Mouse (Mus musculus) splenic B cell, adult 2 months (primary cell): ENCODE data around the gene Pdcd1lg2.
"Not testable (repeated sequence)": the region's sequence is repeated elsewhere in the genome, so short reads cannot be mapped to it uniquely, and the experiment has no call there.

Source experiments
- DNase-seq: peaks from one replicate; pipeline ENCODE4 v3.0.0-alpha.2; 2011; ENCODE audit warnings: low read depth, low spot score
- H3K27me3 ChIP-seq: 2 replicates; pipeline ENCODE4 v1.6.1; 2012; ENCODE audit warnings: mild to moderate bottlenecking, low read length, moderate library complexity, mixed read lengths; ENCODE audit not compliant: control insufficient read depth, poor library complexity, insufficient read depth, severe bottlenecking
- H3K36me3 ChIP-seq: 2 replicates; pipeline ENCODE4 v1.6.1; 2012; ENCODE audit warnings: mild to moderate bottlenecking, low read length, moderate library complexity, mixed read lengths; ENCODE audit not compliant: control insufficient read depth, poor library complexity, insufficient read depth, severe bottlenecking

Gene Pdcd1lg2

DNA sequence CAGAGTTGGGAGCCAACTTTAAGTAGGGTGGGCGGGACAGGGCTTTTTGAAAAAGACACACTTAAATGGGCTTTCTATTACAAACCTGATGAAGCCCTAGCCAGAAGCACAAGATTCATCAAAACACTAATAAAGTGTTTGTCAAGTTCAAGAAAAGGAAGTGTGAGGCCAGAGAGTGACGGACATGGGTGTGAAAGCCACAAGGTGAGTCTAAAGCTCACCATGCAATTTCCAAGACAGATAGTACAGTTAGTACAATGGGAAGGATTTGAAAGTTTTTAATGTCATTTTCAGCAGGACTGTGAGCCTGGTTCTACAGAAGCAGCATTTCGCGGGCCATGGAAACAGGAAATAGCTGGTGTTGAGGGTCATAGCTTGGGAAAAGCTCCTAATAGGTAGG is 10.9 kb upstream of the Pdcd1lg2 start:
- Histone ChIP-seq H3K27me3 (no peaks in the 10 kb centered on the region), H3K36me3 (no peaks in the 10 kb centered on the region)
- no peak for DNase-seq

DNA sequence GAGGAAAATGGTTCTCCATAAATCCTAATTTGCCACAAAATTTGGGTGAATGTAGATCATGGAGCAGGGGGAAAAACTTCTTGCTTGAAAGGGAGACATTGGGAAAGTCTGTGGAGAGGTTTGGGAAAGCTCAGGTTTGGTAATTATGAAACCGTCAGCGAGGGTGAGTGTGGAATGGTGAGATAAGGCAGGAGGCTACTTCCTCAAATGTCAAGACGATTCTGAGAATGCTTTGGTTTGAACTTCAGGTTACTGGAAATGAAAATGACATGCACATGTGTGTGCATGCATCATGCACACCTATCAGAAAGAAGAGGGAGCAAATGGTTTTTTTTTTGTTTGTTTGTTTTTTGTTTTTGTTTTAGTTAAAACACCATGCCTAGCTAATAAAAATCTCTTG is 10.3 kb upstream of the Pdcd1lg2 start:
- peak; percentile 29 for DNase-seq
- Histone ChIP-seq H3K36me3 (no peaks in the 10 kb centered on the region), H3K27me3 (no peaks in the 10 kb centered on the region)

DNA sequence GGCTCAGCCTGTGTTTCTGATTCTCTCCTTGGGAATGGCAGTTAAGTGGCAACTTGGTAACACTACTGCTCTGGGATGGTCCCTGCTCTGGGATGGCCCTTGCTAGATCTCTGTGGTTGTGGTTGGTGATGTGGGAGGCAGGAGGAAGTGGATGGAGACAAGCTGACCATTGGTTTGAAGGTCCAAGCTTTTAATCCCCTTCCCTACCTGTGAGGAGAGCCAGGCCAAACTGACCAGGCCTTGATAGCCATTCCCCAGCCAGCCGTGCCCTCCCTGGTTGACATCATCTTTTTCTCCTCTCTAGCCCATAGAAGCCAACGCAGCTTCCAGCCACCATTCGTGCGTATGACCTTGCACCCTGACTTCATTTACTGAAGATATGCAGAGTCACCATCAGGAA is 8.1 kb upstream of the Pdcd1lg2 start:
- H3K36me3 ChIP-seq, result no peaks in the 10 kb centered on the region
- no peak for DNase-seq
- H3K27me3 ChIP-seq, result no peaks in the 10 kb centered on the region

DNA sequence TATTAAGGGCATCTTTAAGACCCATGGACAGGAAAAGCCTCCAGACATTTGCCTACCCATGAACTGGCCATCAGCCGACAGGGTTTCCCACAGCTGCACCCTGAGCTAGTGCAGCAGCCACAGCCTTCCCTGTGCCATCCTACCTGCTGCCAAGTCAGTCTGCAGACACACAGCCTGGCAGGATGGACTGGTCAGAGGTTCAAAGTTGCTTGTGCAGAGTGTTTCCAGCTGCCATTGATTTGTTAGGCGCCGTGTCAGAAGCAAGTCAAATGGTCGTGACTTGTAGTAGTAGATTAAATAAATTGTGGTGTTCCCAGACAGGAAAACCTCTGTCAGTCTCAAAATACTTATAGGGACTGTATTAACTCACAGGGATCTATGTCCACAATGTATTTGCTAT is 7.5 kb upstream of the Pdcd1lg2 start:
- no peak for DNase-seq
- H3K27me3 ChIP-seq, result no peaks in the 10 kb centered on the region

DNA sequence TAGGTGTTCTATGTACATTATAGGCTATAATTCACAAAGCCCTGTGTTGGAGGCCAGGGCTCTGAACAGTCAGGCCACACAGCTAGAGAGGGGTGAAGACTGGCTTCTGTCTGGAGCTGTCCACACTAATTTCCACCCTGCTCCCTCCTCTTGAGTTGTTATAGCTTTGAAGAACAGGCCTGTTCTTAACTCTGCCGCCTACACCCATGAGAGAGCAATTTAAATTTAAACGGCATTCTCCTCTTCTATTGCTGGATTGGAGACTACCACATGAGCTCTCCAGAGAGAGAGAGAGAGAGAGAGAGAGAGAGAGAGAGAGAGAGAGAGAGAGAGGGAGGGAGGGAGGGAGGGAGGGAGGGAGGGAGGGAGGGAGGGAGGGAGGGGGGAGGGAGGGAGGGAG is 5.3 kb upstream of the Pdcd1lg2 start:
- no peaks in the 10 kb centered on the region for H3K27me3 ChIP-seq
- H3K36me3 ChIP-seq, result no peaks in the 10 kb centered on the region
- DNase-seq, result no peak

More for the DNA sequence above, 7.5 kb upstream of the Pdcd1lg2 start:
- H3K36me3 ChIP-seq, result no peaks in the 10 kb centered on the region

DNA sequence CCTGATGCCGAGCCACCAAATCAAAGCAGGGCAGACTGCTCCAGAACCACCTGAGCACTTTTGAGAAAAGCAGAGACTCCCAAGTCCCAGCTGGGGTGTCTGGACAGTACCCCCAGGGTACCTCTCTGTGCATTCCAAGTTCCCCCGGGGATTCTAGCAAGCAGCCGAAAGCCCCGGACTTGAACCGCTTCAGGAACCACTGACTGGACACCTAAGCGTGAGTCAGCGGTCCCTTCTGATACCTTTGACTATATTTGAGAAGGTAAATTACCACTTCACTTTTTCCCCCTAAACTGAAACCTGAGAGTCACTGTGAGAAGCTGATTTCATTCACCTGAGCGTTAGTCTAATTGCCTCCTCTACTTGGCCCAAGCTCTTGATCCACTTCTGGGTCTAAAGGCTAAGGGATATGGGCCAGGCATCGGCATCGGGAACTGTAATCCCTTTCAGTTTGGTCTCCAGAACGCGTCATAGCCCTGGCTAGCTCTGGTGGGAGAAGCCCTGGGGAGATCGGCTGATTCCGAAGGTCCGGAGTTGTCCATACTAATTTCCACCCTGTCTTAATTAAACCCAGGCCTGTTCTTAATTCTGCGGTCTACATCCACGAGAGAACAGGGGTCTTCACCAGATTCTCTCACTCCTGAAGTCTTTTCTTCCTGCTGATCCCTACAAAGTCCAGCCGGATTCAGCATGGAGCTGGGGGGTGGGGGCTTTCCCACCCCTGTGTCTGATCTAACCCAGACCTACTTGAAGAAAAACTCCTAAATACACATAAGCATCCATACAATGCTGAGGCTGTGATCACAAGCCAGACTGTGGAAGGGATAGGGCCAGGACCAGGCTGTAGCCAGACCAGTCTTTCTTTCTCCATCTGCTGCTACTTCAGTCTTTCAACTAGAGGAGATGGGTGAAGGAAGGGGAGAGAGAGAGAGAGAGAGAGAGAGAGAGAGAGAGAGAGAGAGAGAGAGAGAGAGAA is 4.4 kb upstream of the Pdcd1lg2 start:
- Histone ChIP-seq H3K27me3 (no peaks in the 10 kb centered on the region), H3K36me3 (no peaks in the 10 kb centered on the region)
- no peak for DNase-seq

DNA sequence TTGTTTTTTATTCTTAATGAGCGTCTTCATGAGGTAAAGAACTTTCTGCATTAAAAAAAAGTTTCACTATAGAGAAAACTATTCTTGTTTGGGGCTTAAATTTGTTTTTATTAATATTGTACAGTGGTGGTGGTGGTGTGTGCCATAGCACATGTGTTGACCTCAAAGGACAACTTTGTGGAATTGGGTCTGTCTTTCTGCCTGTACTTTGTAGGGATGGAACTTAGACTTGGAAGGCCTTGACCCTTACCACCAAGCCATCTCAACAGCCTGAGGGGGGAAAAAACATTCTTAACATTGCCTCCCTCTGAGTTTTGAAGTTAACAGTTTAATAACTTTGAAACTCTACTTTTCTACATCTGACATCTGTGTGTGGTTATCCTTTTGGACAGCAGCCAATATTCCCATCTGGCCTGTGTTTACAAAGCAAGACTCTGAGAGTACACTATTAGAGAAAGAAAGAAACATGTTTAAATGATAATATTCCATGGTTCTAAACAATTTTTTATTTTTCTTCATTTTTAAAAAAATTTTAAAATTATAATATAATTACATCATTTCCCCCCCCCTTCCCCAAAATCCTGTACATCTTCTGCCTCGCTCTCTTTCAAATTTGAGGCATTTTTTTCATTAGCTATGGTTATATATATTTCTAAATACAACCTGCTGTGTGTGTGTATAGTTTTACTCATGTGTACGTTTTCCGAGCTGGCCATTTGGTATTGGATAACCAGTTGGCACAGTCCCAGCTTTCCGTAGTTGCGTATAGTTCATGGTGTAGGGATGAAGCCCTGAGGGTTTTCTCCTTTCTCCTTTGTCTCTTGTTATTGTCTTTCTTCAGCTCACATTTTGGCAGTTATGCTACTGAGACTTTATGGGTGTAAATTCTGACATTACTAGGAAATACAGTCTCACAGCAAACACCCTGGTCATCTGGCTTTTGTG is 2.0 kb downstream of the Pdcd1lg2 start:
- DNase-seq, result no peak
- H3K36me3 ChIP-seq, result no peaks in the 10 kb centered on the region
- no peaks in the 10 kb centered on the region for H3K27me3 ChIP-seq

DNA sequence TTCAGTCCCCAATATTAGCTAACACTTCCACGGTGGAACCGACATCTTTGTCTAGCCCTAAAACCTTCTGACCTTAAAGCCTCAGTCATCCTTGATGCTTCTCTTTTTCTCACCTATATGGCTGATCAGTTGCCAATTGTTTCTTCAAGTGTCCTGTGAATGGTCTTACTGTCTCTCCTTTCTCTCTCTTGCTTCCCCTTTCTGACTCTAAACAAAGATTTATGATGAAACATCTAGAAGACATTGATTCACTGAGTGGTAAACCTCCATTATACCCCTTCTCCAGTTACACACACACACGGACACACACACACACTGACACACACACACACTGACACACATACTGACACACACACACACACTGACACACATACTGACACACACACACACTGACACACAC is 3.8 kb downstream of the Pdcd1lg2 start:
- no peaks in the 10 kb centered on the region for H3K36me3 ChIP-seq
- peak; percentile 48 for DNase-seq
- no peaks in the 10 kb centered on the region for H3K27me3 ChIP-seq

DNA sequence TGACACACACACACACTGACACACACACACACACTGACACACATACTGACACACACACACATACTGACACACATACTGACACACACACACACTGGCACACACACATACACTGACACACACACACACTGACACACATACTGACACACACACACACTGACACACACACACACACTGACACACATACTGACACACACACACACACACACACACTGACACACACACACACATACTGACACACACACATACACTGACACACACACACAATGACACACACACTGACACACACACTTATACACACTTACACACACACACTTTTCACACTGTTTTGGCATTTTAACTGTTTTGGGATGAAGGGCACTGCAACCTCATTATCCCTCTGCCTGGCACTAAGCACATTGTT is 4.2 kb downstream of the Pdcd1lg2 start:
- DNase-seq, H3K36me3 ChIP-seq, H3K27me3 ChIP-seq: not testable (repeated sequence)

DNA sequence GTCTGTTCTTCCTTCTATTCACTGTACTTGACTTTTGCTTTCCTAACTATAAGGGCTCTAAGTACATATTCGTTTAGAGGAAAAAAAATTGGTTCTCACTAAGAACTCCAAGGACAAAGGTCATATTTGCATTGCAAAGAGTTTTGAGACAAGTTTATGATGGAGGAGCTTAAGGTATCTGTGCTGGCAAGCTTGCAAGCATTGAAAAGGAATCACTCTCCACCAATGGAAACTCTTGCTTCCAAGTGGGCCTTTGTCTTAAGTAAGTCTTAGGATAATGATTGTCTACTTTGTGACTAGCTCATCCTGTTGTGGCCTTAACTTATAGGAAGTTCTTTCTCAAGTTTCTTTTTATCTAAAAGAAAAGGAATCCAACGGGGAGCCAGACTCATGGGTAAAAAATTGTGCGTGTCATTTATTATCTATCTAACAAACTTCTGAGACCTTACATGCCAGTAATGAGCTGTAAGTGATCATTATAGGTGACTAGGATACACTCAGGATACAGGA is 5.7 kb downstream of the Pdcd1lg2 start:
- Histone ChIP-seq H3K27me3 (no peaks in the 10 kb centered on the region), H3K36me3 (no peaks in the 10 kb centered on the region)
- no peak for DNase-seq

DNA sequence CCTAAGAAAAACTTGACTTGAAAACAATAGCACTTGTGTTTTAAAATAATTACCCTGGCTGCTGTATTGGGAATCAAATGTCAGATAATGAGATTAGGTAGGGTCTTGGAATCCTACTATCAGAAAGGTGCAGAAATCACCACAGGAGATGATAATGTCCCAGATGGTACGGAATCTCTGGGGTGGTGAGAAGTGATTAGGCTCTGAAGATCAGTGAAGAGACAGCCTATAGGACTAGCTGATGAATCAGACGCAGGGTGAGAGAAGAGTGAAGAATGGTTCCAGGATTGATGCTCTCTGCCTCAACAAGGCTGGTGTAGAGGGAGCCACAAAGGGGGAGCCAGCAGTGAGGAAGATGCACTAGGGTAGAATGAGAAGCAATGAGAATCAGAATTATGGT is 6.5 kb downstream of the Pdcd1lg2 start:
- no peaks in the 10 kb centered on the region for H3K36me3 ChIP-seq
- no peak for DNase-seq
- no peaks in the 10 kb centered on the region for H3K27me3 ChIP-seq

DNA sequence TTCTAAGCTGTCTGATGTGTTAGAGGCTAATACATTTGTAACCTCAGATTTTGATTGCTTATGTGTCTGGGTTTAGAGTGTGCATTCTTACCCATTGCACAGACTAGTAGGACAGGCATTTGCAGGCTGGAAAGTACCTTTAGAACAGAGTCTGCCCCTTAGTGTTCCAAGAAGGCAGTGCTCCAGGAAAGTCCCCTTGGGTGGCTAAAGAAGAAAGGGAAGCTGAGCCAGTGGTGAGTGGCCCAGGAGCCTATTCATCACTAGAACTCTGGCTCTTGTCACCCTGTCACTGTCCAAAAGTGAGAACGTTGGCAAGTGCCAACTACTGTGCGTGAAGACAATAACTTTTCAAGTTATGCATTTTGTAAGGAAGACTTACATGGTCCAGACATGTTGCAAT is 7.2 kb downstream of the Pdcd1lg2 start:
- DNase-seq, result peak; percentile 59
- Histone ChIP-seq H3K27me3 (no peaks in the 10 kb centered on the region), H3K36me3 (no peaks in the 10 kb centered on the region)

DNA sequence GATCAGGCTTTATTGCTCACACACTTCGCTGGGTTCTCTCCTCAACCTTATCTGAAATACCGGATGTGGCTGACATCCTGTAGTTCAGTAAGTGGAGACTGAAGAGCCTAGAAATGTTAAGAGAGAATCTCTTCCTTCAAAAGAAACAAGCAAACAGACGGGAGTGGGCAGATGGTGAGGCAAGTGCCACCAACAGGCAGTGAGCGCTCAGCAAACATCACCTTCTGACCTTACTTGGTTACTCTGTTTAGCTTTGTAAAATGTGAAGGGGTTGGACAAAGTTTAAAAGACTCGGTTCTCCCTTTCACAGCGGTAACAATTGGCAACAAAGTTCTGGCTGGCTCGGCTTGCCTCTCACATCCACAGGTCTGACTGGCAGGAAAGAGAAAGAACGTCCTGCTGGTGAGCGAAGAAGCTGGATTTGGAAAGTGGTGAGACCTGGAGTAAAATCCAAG is 8.0 kb downstream of the Pdcd1lg2 start:
- Histone ChIP-seq H3K27me3 (no peaks in the 10 kb centered on the region), H3K36me3 (no peaks in the 10 kb centered on the region)
- DNase-seq, result peak; percentile 64

DNA sequence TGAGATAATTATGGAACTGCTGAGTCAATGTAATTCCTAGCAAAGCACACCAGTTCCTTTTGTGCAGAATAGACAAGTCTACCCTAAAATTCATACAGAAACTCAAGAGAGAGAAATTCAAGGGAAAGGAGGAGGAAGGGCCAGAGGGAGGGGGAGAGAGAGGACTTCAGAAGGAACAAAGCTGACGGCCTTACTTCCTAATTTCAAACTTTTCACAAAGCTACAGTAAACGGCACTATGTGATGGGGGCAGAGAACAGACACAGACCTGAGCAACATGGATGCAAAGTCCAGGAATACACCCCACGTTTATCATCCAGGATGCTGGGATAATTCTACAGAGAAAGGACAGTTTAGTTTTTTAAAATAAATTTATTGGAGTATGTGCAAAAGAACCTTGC is 8.8 kb downstream of the Pdcd1lg2 start:
- Histone ChIP-seq H3K27me3 (no peaks in the 10 kb centered on the region), H3K36me3 (no peaks in the 10 kb centered on the region)

DNA sequence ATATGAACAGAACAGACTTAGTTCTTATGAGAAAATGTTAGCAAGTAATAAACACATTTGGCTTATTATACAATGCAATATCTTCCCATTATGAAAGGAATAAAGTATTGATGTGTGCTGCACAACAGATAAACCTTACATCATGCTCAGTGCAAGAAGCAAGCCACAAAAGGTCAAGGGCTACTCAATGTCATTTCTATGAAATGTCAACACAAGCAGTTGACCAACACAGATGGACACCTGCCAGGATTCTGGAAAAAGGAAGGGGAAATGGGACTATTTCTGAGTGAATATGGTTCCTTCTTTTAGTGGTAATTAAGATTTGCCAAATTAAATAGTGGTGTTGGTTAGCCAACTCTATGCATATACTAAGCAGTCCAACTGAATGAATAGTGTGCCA is 9.2 kb downstream of the Pdcd1lg2 start:
- Histone ChIP-seq H3K36me3 (no peaks in the 10 kb centered on the region), H3K27me3 (no peaks in the 10 kb centered on the region)
- DNase-seq, result no peak

More for the DNA sequence above, 8.8 kb downstream of the Pdcd1lg2 start:
- peak; percentile 21 for DNase-seq
